Mouse (Mus musculus) layer of hippocampus, adult 18-20 months (tissue): ENCODE results near the gene D1Pas1. TPM values are rescaled to one million over a fixed set of nuclear protein-coding genes. Genes with fewer than 3 reads are reported as not detected.

Experiments used
- DNase-seq, 2 experiments: peaks; one replicate each; pipeline ENCODE4 v3.0.0; 2022; ENCODE audit warnings: low spot score in 2 of 2
- total RNA-seq, 2 experiments: library from RNA; stranded (reverse); gene quantifications; 2 replicates each; pipeline ENCODE4 v1.2.3; 2021

The D1Pas1 gene
- total RNA-seq, 2 experiments from 2014 or later, result not detected

- DNase-seq, result no peak
Observed at GRCm38 (mm10) chr1:186986086-186986485, 18.9 kb downstream of the D1Pas1 start.

DNA sequence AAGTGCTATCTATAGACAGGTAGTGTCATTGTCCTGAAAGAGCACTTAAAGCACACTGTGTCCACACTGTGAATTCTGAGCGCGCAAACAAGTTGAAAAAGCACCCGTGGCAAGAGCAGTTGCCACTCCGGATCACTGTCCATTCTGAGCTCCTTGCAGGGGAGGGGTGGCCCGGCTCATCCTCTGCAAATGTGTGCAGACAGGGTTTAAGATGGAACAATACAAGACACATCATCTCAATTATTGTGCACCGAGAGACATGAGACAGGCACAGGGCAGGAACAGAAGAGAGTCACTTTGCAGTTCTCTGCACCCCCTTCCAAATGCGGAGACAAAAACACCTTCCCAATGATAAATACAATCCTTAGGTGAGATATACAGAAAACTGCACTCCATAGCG lies 19.3 kb downstream of the D1Pas1 start:
- no peak for DNase-seq

- peak in 1 of 2 experiments; percentile 17 for DNase-seq
Observed at GRCm38 (mm10) chr1:186988281-186988682, 21.1 kb downstream of the D1Pas1 start.

DNA sequence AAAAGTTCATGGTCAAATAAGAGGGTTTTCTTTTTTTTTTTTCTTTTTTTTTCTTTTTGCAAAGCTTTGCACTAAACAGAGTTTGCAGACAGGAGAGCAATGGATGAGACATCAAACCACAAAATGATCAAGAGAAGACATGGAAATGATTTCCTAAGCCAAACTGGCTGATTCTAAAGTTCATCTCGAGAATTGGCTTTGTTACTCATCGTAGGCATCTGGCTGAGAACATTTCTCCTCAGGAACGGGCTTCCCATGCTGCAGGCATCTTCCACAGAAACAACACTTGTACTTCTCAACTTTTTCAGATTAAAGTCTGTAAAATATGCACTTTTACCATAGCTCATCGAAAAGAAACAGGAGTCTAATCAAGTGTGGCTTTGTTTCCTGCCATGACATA lies 21.6 kb downstream of the D1Pas1 start:
- DNase-seq, result peak in 1 of 2 experiments; percentile 28

- DNase-seq, result no peak
Observed at GRCm38 (mm10) chr1:186991473-186991872, 24.3 kb downstream of the D1Pas1 start.

DNA sequence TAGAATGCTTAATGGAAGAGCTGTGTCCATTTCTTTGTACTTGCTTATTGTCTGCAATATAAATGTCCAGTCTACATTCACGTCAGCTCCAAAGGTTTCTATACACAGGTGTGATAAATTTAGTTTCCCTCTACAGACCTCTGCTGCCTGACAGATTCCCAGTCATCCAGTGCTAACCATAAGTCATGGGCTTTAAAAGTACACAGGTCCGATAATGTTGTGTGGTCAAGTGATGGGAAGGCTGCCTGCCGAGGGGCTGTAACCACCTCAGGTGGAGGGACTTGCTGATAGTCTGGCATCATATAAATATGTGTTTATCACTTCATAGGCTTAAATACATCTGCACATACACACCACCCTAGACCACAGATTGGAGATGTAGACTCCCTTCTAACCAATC lies 24.9 kb downstream of the D1Pas1 start:
- no peak for DNase-seq

- no peak for DNase-seq
Observed at GRCm38 (mm10) chr1:186997596-186998304, 30.5 kb downstream of the D1Pas1 start.

- DNase-seq, result no peak
Observed at GRCm38 (mm10) chr1:187003441-187003861, 36.2 kb downstream of the D1Pas1 start.

GRCm38 (mm10) chr1:187004306-187004705 lies 37.1 kb downstream of the D1Pas1 start:
- no peak for DNase-seq

DNA sequence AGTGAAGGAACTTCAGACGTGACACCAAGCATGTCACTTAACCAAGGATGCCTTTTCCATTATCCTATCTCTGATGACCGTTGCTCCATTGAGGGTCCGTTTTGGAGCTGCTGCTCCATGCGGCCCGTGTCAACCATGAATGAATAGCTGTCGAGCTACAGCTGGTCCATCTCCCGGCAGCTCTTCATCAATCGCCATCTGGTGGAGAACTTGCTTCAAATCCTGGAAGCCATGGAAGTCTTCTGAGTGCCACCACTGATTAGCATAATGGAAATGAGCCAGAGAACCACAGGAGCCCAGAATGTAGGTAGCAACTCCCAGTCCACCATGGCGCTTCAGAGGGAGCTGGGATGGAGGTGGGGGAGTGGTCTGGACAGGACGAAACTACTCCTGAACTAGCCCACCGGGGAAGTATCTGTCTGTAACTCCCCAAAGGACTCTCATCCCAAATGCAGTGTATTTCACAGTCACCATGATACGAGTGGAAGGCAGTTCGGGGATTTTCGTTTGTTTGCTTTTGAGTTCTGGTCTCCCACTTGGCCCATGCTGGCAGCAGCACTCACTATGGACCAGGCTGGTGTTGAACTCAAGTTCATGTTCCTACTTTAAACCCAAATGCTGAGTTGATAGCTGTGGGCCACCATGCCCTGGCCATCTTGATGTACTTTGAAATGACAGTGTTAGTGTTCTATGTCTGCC lies 39.2 kb downstream of the D1Pas1 start:
- DNase-seq, result no peak

DNA sequence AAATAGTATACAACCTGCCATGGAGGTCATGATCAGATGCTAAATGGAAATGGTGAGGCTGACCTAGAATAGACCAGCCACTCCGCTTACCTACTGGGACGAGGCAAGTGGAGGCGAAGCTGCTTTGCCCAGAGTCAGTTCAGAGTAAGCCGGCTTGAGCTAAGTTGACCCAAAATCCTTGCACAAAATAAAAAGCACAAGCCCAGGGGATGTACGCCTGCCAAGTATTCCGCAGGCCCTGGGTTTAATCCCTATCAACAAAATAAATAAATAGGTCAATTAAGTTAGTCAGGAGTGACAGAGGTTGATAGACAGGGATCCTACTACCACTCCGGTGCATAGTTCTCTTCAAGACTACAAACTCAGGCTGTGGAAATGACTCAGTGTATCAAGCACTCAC lies 41.0 kb downstream of the D1Pas1 start:
- no peak for DNase-seq

DNA sequence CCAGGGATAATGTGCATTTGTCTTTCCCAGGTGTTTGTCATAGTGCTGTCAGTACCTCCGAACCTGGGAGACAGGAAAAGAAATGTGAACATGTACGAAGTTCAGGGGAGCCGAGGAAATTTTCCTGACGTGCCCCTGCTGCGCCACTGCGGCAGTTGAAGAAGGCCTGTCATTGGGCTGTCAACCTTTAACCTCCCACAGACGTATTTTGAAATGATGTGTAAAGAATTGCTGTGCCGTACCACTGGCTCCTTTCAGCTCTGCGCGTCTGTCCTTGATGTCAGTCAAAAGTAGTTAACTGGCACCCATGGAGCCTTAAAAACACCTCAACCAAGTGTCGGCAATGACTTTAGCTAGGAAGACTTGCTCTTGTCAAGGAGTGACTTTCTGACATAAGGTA lies 42.9 kb downstream of the D1Pas1 start:
- no peak for DNase-seq

GRCm38 (mm10) chr1:187011601-187012000 lies 44.4 kb downstream of the D1Pas1 start:
- no peak for DNase-seq

DNA sequence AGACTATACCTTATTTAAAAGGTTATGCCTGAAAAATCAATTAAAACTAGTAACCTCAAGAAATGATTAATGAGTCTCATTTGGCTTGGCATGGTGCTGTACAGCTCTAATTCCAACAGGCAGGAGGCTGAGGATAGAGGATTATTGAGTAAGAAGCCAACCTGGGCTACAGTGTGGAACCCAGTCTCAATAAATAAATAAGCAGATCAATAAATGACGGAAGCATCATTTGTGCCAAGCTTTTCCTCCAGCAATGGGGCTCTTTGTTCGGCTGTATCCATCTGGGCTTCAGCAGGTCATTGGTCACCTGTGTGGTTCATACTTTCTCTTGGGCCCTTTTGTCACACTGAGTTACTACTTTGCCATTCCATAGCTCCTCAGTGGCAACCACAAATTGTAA lies 46.9 kb downstream of the D1Pas1 start:
- DNase-seq, result no peak

GRCm38 (mm10) chr1:187015673-187016072 lies 48.5 kb downstream of the D1Pas1 start:
- no peak for DNase-seq

DNA sequence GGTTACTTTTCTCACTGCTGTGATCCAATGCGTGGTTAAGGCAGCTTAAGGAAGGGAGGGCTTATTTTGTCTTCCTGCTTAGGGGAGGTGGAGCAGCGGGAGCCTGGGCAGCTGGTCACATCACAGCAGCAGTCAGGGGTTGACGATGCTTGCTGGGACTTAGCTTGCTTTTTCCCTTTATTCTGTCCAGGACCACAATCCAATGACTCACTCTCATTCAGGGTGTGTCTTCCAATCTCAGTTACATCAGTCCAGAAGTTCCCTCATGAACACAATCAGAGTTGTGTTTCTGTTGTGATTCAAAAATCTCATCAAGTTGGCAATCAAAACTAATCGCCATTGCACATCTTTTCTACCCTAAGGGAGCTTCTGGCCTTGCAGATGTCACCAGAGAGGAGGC lies 48.9 kb downstream of the D1Pas1 start:
- no peak for DNase-seq

DNA sequence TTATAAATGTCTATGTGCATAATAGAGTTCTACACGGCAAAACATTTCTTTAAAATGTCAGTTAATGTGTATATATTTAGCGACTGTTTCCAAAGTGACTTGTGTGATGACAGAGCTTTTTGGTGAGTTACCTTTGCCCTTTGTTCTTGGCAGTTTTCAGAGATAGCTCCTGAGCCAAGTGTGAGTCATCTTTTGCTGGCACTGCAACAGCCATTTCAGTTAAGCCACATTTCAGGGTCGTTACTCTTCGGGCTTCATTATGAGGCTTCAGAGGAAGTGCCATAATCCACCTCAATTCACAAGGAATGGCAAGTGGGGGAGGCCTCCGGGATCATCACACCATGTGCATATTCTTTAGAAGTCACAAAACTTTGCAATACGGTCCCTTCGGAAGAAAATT lies 52.8 kb downstream of the D1Pas1 start:
- DNase-seq, result no peak

Other genes starting within 250 kb of the D1Pas1 start
- 10 to 100 TPM; 15.1 to 16.2 TPM for gene Rrp15, start 218.1 kb upstream of the D1Pas1 start, total RNA-seq
- 1 to 10 TPM in 1 of 2 experiments, under 1 TPM in 1; 0.71 to 1.1 TPM for gene Spata17, start 248.0 kb downstream of the D1Pas1 start, total RNA-seq
- gene Gpatch2, start 248.1 kb downstream of the D1Pas1 start, total RNA-seq, result 10 to 100 TPM; 20.9 to 22.0 TPM